Comparison of ENCODE assay signal across 13 mouse cellular contexts in genomic region chr2:172982776-172983561, GRCm38 (mm10). TPM values are rescaled to one million over a fixed set of nuclear protein-coding genes. Genes with fewer than 3 reads are reported as not detected.
DNase-seq lines count a peak whose midpoint lies in the region; ATAC-seq and TF ChIP-seq lines count a peak whose summit lies in the region.
"Had no signal": no experiment of that assay in that cellular context is flagged by ENCODE, and none has a peak within 500 bp of the region (broad histone marks: within the 10 kb centered on the region; RNA-seq: fewer than 3 reads in every experiment).

No protein-coding gene starts in this region.

- H3K27me3 ChIP-seq in forebrain, postnatal 0 days (ENCODE audit: insufficient read depth, low read length) = no peaks in the 10 kb centered on the region; the same call in 1 of the 2 replicates
- H3K27me3 ChIP-seq in forebrain, embryonic 14.5 days (replicated peaks; ENCODE audit: control insufficient read depth, insufficient read depth, low read length) = no peaks in the 10 kb centered on the region
- peaks cover 13% of the 10 kb centered on the region; the same call in 1 of the 2 replicates for H3K27me3 ChIP-seq in liver, embryonic 12.5 days (replicated peaks)
- H3K27me3 ChIP-seq in liver, embryonic 11.5 days (replicated peaks; ENCODE audit: control insufficient read depth, insufficient read depth, low read length) = no peaks in the 10 kb centered on the region; the same call in 1 of the 2 replicates
- H3K27me3 ChIP-seq: neural tube, embryonic 13.5 days had no signal

- WGBS in forebrain, postnatal 0 days = 76% methylated on average over 9 of the region's 9 CpGs
- 78% methylated on average over 9 of the region's 9 CpGs for WGBS in forebrain, embryonic 14.5 days
- WGBS in liver, embryonic 12.5 days (ENCODE audit: insufficient replicate concordance) = 61% methylated on average over 9 of the region's 9 CpGs
- WGBS in liver, embryonic 11.5 days = 57% methylated on average over 9 of the region's 9 CpGs

- no peak overlapping the region for H3K4me2 ChIP-seq in forebrain, postnatal 0 days (ENCODE audit: low read depth)
- H3K4me2 ChIP-seq in forebrain, embryonic 14.5 days (ENCODE audit: low read length) = no peak overlapping the region
- no peak overlapping the region for H3K4me2 ChIP-seq in liver, embryonic 12.5 days
- H3K4me2 ChIP-seq in liver, embryonic 11.5 days = no peak overlapping the region
- H3K4me2 ChIP-seq: neural tube, embryonic 13.5 days had no signal

- no peaks in the 10 kb centered on the region for H3K4me1 ChIP-seq in forebrain, postnatal 0 days (ENCODE audit: insufficient read depth)
- H3K4me1 ChIP-seq in forebrain, embryonic 14.5 days (ENCODE audit: control insufficient read depth, insufficient read depth, low read length) = 0 out of 2 replicates have a peak, but pooled peaks cover 2% of the 10 kb centered on the region
- H3K4me1 ChIP-seq in liver, embryonic 12.5 days = peaks cover 5% of the 10 kb centered on the region; the same call in 1 of the 2 replicates
- no peaks in the 10 kb centered on the region for H3K4me1 ChIP-seq in liver, embryonic 11.5 days (replicated peaks; ENCODE audit: control insufficient read depth, insufficient read depth, low read length)

- no peak overlapping the region for H3K9ac ChIP-seq in forebrain, postnatal 0 days
- H3K9ac ChIP-seq in forebrain, embryonic 14.5 days (ENCODE audit: low read length) = no peak overlapping the region
- H3K9ac ChIP-seq in liver, embryonic 12.5 days = no peak overlapping the region
- H3K9ac ChIP-seq in liver, embryonic 11.5 days (ENCODE audit: low read depth, low read length) = no peak overlapping the region
- H3K9ac ChIP-seq: neural tube, embryonic 13.5 days had no signal

- peak; percentile 67 for ATAC-seq in forebrain, postnatal 0 days
- no peak for ATAC-seq in forebrain, embryonic 14.5 days
- ATAC-seq in liver, embryonic 12.5 days = 0 out of 2 replicates have a peak, but pooled peaks have one; percentile 21
- ATAC-seq in liver, embryonic 11.5 days (replicated peaks; ENCODE audit: low FRiP score) = no peak

- H3K9me3 ChIP-seq in forebrain, postnatal 0 days (ENCODE audit: low read length) = no peaks in the 10 kb centered on the region
- H3K9me3 ChIP-seq in forebrain, embryonic 14.5 days (replicated peaks; ENCODE audit: control insufficient read depth, low read length) = no peaks in the 10 kb centered on the region
- no peaks in the 10 kb centered on the region for H3K9me3 ChIP-seq in liver, embryonic 12.5 days (replicated peaks)
- H3K9me3 ChIP-seq in liver, embryonic 11.5 days (ENCODE audit: control insufficient read depth, low read length) = no peaks in the 10 kb centered on the region
- H3K9me3 ChIP-seq: G1E; neural tube, embryonic 13.5 days had no signal

- H3K27ac ChIP-seq in forebrain, postnatal 0 days (ENCODE audit: low read depth, low read length) = no peak overlapping the region
- H3K27ac ChIP-seq in forebrain, embryonic 14.5 days (ENCODE audit: low read depth, low read length) = no peak overlapping the region
- no peak overlapping the region for H3K27ac ChIP-seq in liver, embryonic 12.5 days
- no peak overlapping the region for H3K27ac ChIP-seq in liver, embryonic 11.5 days (ENCODE audit: low read depth, low read length)
- H3K27ac ChIP-seq: neural tube, embryonic 13.5 days had no signal

- DNase-seq in forebrain, postnatal 0 days = no peak
- no peak for DNase-seq in forebrain, embryonic 14.5 days (ENCODE audit: low spot score)
- DNase-seq in liver, embryonic 11.5 days (ENCODE audit: low spot score) = no peak
- peak; percentile 74 for DNase-seq in kidney, postnatal 10 days
- DNase-seq in thymus, postnatal 25 days = peak; percentile 53
- no peak for DNase-seq in cerebellum, adult 18-20 months
- DNase-seq in ovary, postnatal 14 days (ENCODE audit: low spot score) = no peak
- DNase-seq: layer of hippocampus, adult 9-11 months had no signal

- TF ChIP-seq CTCF in forebrain, postnatal 0 days (IDR thresholded peaks at IDR 0.05; ENCODE audit: low read depth) = peak; percentile 52

- no peaks in the 10 kb centered on the region for H3K36me3 ChIP-seq in forebrain, postnatal 0 days (ENCODE audit: insufficient read depth)
- H3K36me3 ChIP-seq in forebrain, embryonic 14.5 days (ENCODE audit: control insufficient read depth, insufficient read depth, low read length) = no peaks in the 10 kb centered on the region
- H3K36me3 ChIP-seq in liver, embryonic 12.5 days = no peaks in the 10 kb centered on the region
- H3K36me3 ChIP-seq in liver, embryonic 11.5 days (ENCODE audit: control insufficient read depth, insufficient read depth, low read length) = no peaks in the 10 kb centered on the region
- H3K36me3 ChIP-seq: G1E; neural tube, embryonic 13.5 days had no signal

- H3K4me3 ChIP-seq in forebrain, postnatal 0 days (ENCODE audit: low read depth, low read length) = no peak overlapping the region
- H3K4me3 ChIP-seq in forebrain, embryonic 14.5 days (ENCODE audit: low read depth, low read length) = no peak overlapping the region
- H3K4me3 ChIP-seq in liver, embryonic 12.5 days = no peak overlapping the region
- no peak overlapping the region for H3K4me3 ChIP-seq in liver, embryonic 11.5 days (ENCODE audit: low read depth, low read length)
- H3K4me3 ChIP-seq: neural tube, embryonic 13.5 days had no signal

RNA-seq across cellular contexts. Expression of gene Spo11, which starts 5.5 kb away (rescaled TPM):
- total RNA-seq in forebrain, postnatal 0 days (2014; rRNA removed) = 1.1 and 1.3 TPM in 2 replicates
- polyA plus RNA-seq in forebrain, postnatal 0 days (2015; fragmentation: Nextera tagmentation; extraction: Ambion mirVana) = 0.92 and 1.1 TPM in 2 replicates
- 0.95 and 1.5 TPM in 2 replicates for polyA plus RNA-seq in forebrain, embryonic 14.5 days (2014; fragmentation: Nextera tagmentation; extraction: Ambion mirVana)
- 0.10 TPM in 1 of 2 replicates, not detected in the other for polyA plus RNA-seq in liver, embryonic 12.5 days (2016; fragmentation: Nextera tagmentation; extraction: Ambion mirVana)
- polyA plus RNA-seq in liver, embryonic 11.5 days (2014; fragmentation: Nextera tagmentation; extraction: Ambion mirVana) = 0.13 TPM in 1 of 2 replicates, not detected in the other
- total RNA-seq: G1E; heart, postnatal 10 days had no signal
- polyA plus RNA-seq: G1E had no signal

RNA-seq across cellular contexts. Expression of gene Rae1, which starts 16.9 kb away (rescaled TPM):
- total RNA-seq in forebrain, postnatal 0 days (2014; rRNA removed) = 103 and 108 TPM in 2 replicates
- polyA plus RNA-seq in forebrain, postnatal 0 days (2015; fragmentation: Nextera tagmentation; extraction: Ambion mirVana) = 150 and 161 TPM in 2 replicates
- polyA plus RNA-seq in forebrain, embryonic 14.5 days (2014; fragmentation: Nextera tagmentation; extraction: Ambion mirVana) = 148 and 156 TPM in 2 replicates
- 117 and 119 TPM in 2 replicates for polyA plus RNA-seq in liver, embryonic 12.5 days (2016; fragmentation: Nextera tagmentation; extraction: Ambion mirVana)
- polyA plus RNA-seq in liver, embryonic 11.5 days (2014; fragmentation: Nextera tagmentation; extraction: Ambion mirVana) = 172 and 181 TPM in 2 replicates

RNA-seq across cellular contexts. Expression of gene Rbm38, which starts 37.3 kb away (rescaled TPM):
- total RNA-seq in forebrain, postnatal 0 days (2014; rRNA removed) = 5.9 and 6.6 TPM in 2 replicates
- polyA plus RNA-seq in forebrain, postnatal 0 days (2015; fragmentation: Nextera tagmentation; extraction: Ambion mirVana) = 11.0 and 14.5 TPM in 2 replicates
- 29.9 and 31.1 TPM in 2 replicates for polyA plus RNA-seq in forebrain, embryonic 14.5 days (2014; fragmentation: Nextera tagmentation; extraction: Ambion mirVana)
- 305 and 313 TPM in 2 replicates for polyA plus RNA-seq in liver, embryonic 12.5 days (2016; fragmentation: Nextera tagmentation; extraction: Ambion mirVana)
- 209 and 222 TPM in 2 replicates for polyA plus RNA-seq in liver, embryonic 11.5 days (2014; fragmentation: Nextera tagmentation; extraction: Ambion mirVana)

RNA-seq across cellular contexts. Expression of gene Bmp7, which starts 42.8 kb away (rescaled TPM):
- 17.2 and 21.9 TPM in 2 replicates for total RNA-seq in forebrain, postnatal 0 days (2014; rRNA removed)
- polyA plus RNA-seq in forebrain, postnatal 0 days (2015; fragmentation: Nextera tagmentation; extraction: Ambion mirVana) = 12.4 and 15.4 TPM in 2 replicates
- 8.7 and 11.4 TPM in 2 replicates for polyA plus RNA-seq in forebrain, embryonic 14.5 days (2014; fragmentation: Nextera tagmentation; extraction: Ambion mirVana)
- 3.3 and 4.4 TPM in 2 replicates for polyA plus RNA-seq in liver, embryonic 12.5 days (2016; fragmentation: Nextera tagmentation; extraction: Ambion mirVana)
- polyA plus RNA-seq in liver, embryonic 11.5 days (2014; fragmentation: Nextera tagmentation; extraction: Ambion mirVana) = 7.9 and 9.1 TPM in 2 replicates
- total RNA-seq: megakaryocyte-erythroid progenitor cell, adult 5-6 weeks had no signal
- polyA plus RNA-seq: G1E had no signal

Comparison
In these comparisons a context has a peak if more than half of its experiments do, and no peak if none do; other contexts are left out.
1. ATAC-seq: peak in forebrain, postnatal 0 days (single experiment) and liver, embryonic 12.5 days (single experiment); none in forebrain, embryonic 14.5 days (single experiment) and liver, embryonic 11.5 days (single experiment).
2. DNase-seq: peak in kidney, postnatal 10 days (single experiment) and thymus, postnatal 25 days (single experiment); none in forebrain, postnatal 0 days (single experiment), forebrain, embryonic 14.5 days (single experiment), liver, embryonic 11.5 days (single experiment), cerebellum, adult 18-20 months (0 of 2) and ovary, postnatal 14 days (single experiment).